Mouse (Mus musculus): ENCODE data around the gene Rap1gap.
A peak's percentile ranks its signal among the peaks of the same experiment; 100 is the strongest.

The Rap1gap gene

GRCm38 (mm10) chr4:137744433-137744918, 80.0 kb downstream of the Rap1gap start:
- peak in 1 of 2 experiments; percentile 60 for DNase-seq (ENCODE audit: low spot score in 2 of 2)

GRCm38 (mm10) chr4:137747091-137747490, 82.6 kb downstream of the Rap1gap start:
- no peak for DNase-seq (ENCODE audit: low spot score in 2 of 2)

- no peak for DNase-seq (ENCODE audit: low spot score in 2 of 2)
These were observed 83.1 kb downstream of the Rap1gap start for GRCm38 (mm10) chr4:137747590-137747989.

- peak in 1 of 2 experiments; percentile 47 for DNase-seq (ENCODE audit: low spot score in 2 of 2)
These were observed 84.2 kb downstream of the Rap1gap start for GRCm38 (mm10) chr4:137748726-137749125.

- no peak for DNase-seq (ENCODE audit: low spot score in 2 of 2)
These were observed 85.2 kb downstream of the Rap1gap start for GRCm38 (mm10) chr4:137749680-137750079.

- DNase-seq (ENCODE audit: low spot score in 2 of 2), result no peak
These were observed 85.6 kb downstream of the Rap1gap start for GRCm38 (mm10) chr4:137750121-137750520.

- DNase-seq (ENCODE audit: low spot score in 2 of 2), result peak; percentile 70 to 89
These were observed 86.8 kb downstream of the Rap1gap start for GRCm38 (mm10) chr4:137751310-137751709.

- DNase-seq (ENCODE audit: low spot score in 2 of 2), result peak; percentile 60 to 62
These were observed 87.2 kb downstream of the Rap1gap start for GRCm38 (mm10) chr4:137751717-137752116.

- peak; percentile 57 to 64 for DNase-seq (ENCODE audit: low spot score in 2 of 2)
These were observed 87.9 kb downstream of the Rap1gap start for GRCm38 (mm10) chr4:137752471-137752870.

- DNase-seq (ENCODE audit: low spot score in 2 of 2), result no peak
These were observed 88.7 kb downstream of the Rap1gap start for GRCm38 (mm10) chr4:137753199-137753598.

- DNase-seq (ENCODE audit: low spot score in 2 of 2), result no peak
These were observed 89.9 kb downstream of the Rap1gap start for GRCm38 (mm10) chr4:137754446-137754845.

- DNase-seq (ENCODE audit: low spot score in 2 of 2), result no peak
These were observed 98.4 kb downstream of the Rap1gap start for GRCm38 (mm10) chr4:137762886-137763285.

- no peak for DNase-seq (ENCODE audit: low spot score in 2 of 2)
These were observed 99.5 kb downstream of the Rap1gap start for GRCm38 (mm10) chr4:137763920-137764495.

- no peak for DNase-seq (ENCODE audit: low spot score in 2 of 2)
These were observed 100.1 kb downstream of the Rap1gap start for GRCm38 (mm10) chr4:137764621-137765020.

- DNase-seq (ENCODE audit: low spot score in 2 of 2), result no peak
These were observed 101.0 kb downstream of the Rap1gap start for GRCm38 (mm10) chr4:137765554-137765971.

GRCm38 (mm10) chr4:137766365-137766764, 101.8 kb downstream of the Rap1gap start:
- DNase-seq (ENCODE audit: low spot score in 2 of 2), result no peak

- DNase-seq (ENCODE audit: low spot score in 2 of 2), result no peak
These were observed 103.9 kb downstream of the Rap1gap start for GRCm38 (mm10) chr4:137768381-137768780.

GRCm38 (mm10) chr4:137768831-137769230, 104.3 kb downstream of the Rap1gap start:
- DNase-seq (ENCODE audit: low spot score in 2 of 2), result no peak

GRCm38 (mm10) chr4:137769635-137770034, 105.1 kb downstream of the Rap1gap start:
- DNase-seq (ENCODE audit: low spot score in 2 of 2), result no peak

GRCm38 (mm10) chr4:137770901-137771612, 106.5 kb downstream of the Rap1gap start:
- DNase-seq (ENCODE audit: low spot score in 2 of 2), result no peak

- no peak for DNase-seq (ENCODE audit: low spot score in 2 of 2)
These were observed 107.2 kb downstream of the Rap1gap start for GRCm38 (mm10) chr4:137771749-137772148.

- DNase-seq (ENCODE audit: low spot score in 2 of 2), result no peak
These were observed 108.0 kb downstream of the Rap1gap start for GRCm38 (mm10) chr4:137772438-137773056.
